Mouse (Mus musculus) CH12.LX (cell line): ENCODE measurements around the gene Rab12. TPM values are rescaled to one million over a fixed set of nuclear protein-coding genes. Genes with fewer than 3 reads are reported as not detected.

Experiments
- DNase-seq: peaks from one replicate; pipeline ENCODE4 v3.0.0-alpha.2; 2013; ENCODE audit errors: extremely low read depth
- H3K27ac ChIP-seq: 2 replicates; pipeline ENCODE4 v1.5.1; 2012; ENCODE audit warnings: low read depth, mild to moderate bottlenecking, control low read depth, moderate library complexity; ENCODE audit not compliant: insufficient read depth
- H3K27me3 ChIP-seq: replicated peaks from 2 replicates; pipeline ENCODE3; 2012; ENCODE audit warnings: inconsistent platforms
- H3K36me3 ChIP-seq, 2 experiments: replicated peaks in 1 of 2; 2 replicates each; pipeline versions ENCODE3 to v1.6.1; 2012; ENCODE audit warnings: inconsistent platforms in 1 of 2, low read length in 1 of 2, mild to moderate bottlenecking in 1 of 2, mixed read lengths in 1 of 2, moderate library complexity in 1 of 2; ENCODE audit not compliant: control insufficient read depth in 1 of 2, insufficient read depth in 1 of 2
- H3K4me1 ChIP-seq, 2 experiments: 2 replicates each; pipeline ENCODE4 v1.6.1; 2012; ENCODE audit warnings: inconsistent platforms in 1 of 2, moderate library complexity in 1 of 2; ENCODE audit not compliant: insufficient read depth in 2 of 2, control insufficient read depth in 1 of 2
- H3K4me2 ChIP-seq: 2 replicates; pipeline ENCODE4 v1.6.1; 2012; ENCODE audit warnings: low read depth, mild to moderate bottlenecking, control low read depth; ENCODE audit not compliant: poor library complexity, insufficient read depth, severe bottlenecking
- H3K4me3 ChIP-seq, 3 experiments: fragments of 150-350 bp in 1 of 3; sonication (generic) in 1 of 3; replicated peaks in 1 of 3; 2 replicates each; pipeline versions ENCODE3 to v1.5.1; 2011 to 2012; ENCODE audit warnings: low read depth in 2 of 3, low read length in 2 of 3, mild to moderate bottlenecking in 2 of 3, moderate library complexity in 2 of 3, control low read depth in 1 of 3, improper control_type of control experiment in 1 of 3, inconsistent platforms in 1 of 3, mixed read lengths in 1 of 3; ENCODE audit not compliant: poor library complexity in 1 of 3
- H3K79me2 ChIP-seq: replicated peaks from 2 replicates; pipeline ENCODE4 v1.6.1; 2012; ENCODE audit warnings: mild to moderate bottlenecking, moderate library complexity; ENCODE audit not compliant: control insufficient read depth, poor library complexity, insufficient read depth, severe bottlenecking; ENCODE audit errors: extremely low read depth
- H3K9ac ChIP-seq: 2 replicates; pipeline ENCODE4 v1.6.1; 2012; ENCODE audit warnings: low read depth, mild to moderate bottlenecking, control low read depth, moderate library complexity; ENCODE audit not compliant: insufficient read depth
- H3K9me3 ChIP-seq: replicated peaks from 2 replicates; pipeline ENCODE3; 2012; ENCODE audit warnings: low read length, inconsistent platforms, mixed read lengths
- BHLHE40 ChIP-seq: IDR thresholded peaks from 2 replicates; pipeline ENCODE4 v1.6.1; 2011; ENCODE audit warnings: mild to moderate bottlenecking, low read depth, low read length, improper control_type of control experiment
- CHD1 ChIP-seq: IDR thresholded peaks from 2 replicates; pipeline ENCODE4 v1.6.1; 2012; ENCODE audit warnings: low read depth, low read length, improper control_type of control experiment, inconsistent platforms
- CHD2 ChIP-seq: IDR thresholded peaks from 2 replicates; pipeline ENCODE4 v1.6.1; 2011; ENCODE audit warnings: low read length, improper control_type of control experiment
- ELF1 ChIP-seq: IDR thresholded peaks from 2 replicates; pipeline ENCODE4 v1.6.1; 2014; ENCODE audit warnings: low read depth, mild to moderate bottlenecking, inconsistent platforms, low read length, improper control_type of control experiment
- EP300 ChIP-seq: IDR thresholded peaks from 2 replicates; pipeline ENCODE4 v1.6.1; 2011; ENCODE audit warnings: low read length, improper control_type of control experiment
- GABPA ChIP-seq: IDR thresholded peaks from 2 replicates; pipeline ENCODE4 v1.6.1; 2012; ENCODE audit warnings: low read depth, low read length, improper control_type of control experiment, inconsistent platforms; ENCODE audit not compliant: insufficient replicate concordance
- HCFC1 ChIP-seq: IDR thresholded peaks from 2 replicates; pipeline ENCODE4 v1.6.1; 2012; ENCODE audit warnings: low read depth, mild to moderate bottlenecking, inconsistent platforms, low read length, improper control_type of control experiment
- JUN ChIP-seq: IDR thresholded peaks from 2 replicates; pipeline ENCODE4 v1.6.1; 2011; ENCODE audit warnings: low read depth, mild to moderate bottlenecking, low read length, improper control_type of control experiment, moderate library complexity; ENCODE audit not compliant: insufficient read depth
- JUND ChIP-seq: conservative IDR thresholded peaks from 2 replicates; pipeline ENCODE4 v1.6.1; 2011; ENCODE audit warnings: low read depth, low read length, improper control_type of control experiment
- KAT2A ChIP-seq: IDR thresholded peaks from 2 replicates; pipeline ENCODE4 v1.6.1; 2012; ENCODE audit warnings: low read length, improper control_type of control experiment, inconsistent platforms; ENCODE audit not compliant: insufficient replicate concordance
- MAFK ChIP-seq: IDR thresholded peaks from 2 replicates; pipeline ENCODE4 v1.6.1; 2011; ENCODE audit warnings: low read length, improper control_type of control experiment; ENCODE audit not compliant: insufficient replicate concordance
- MAX ChIP-seq: IDR thresholded peaks from 2 replicates; pipeline ENCODE4 v1.6.1; 2011; ENCODE audit warnings: low read length, improper control_type of control experiment
- MAZ ChIP-seq: IDR thresholded peaks from 2 replicates; pipeline ENCODE4 v1.6.1; 2012; ENCODE audit warnings: low read depth, mild to moderate bottlenecking, inconsistent platforms, low read length, improper control_type of control experiment, moderate library complexity
- NELFE ChIP-seq: IDR thresholded peaks from 2 replicates; pipeline ENCODE4 v1.6.1; 2011; ENCODE audit warnings: low read depth, low read length, improper control_type of control experiment
- NRF1 ChIP-seq: IDR thresholded peaks from 2 replicates; pipeline ENCODE4 v1.6.1; 2014; ENCODE audit warnings: low read depth, mild to moderate bottlenecking, inconsistent platforms, low read length, improper control_type of control experiment, moderate library complexity
- PAX5 ChIP-seq: IDR thresholded peaks from 2 replicates; pipeline ENCODE4 v1.6.1; 2012; ENCODE audit warnings: low read length, inconsistent platforms, mixed read lengths
- POLR2AphosphoS2 ChIP-seq: IDR thresholded peaks from 2 replicates; pipeline ENCODE4 v1.6.1; 2011; ENCODE audit warnings: low read depth, low read length, improper control_type of control experiment
- SIN3A ChIP-seq: IDR thresholded peaks from 2 replicates; pipeline ENCODE4 v1.6.1; 2012; ENCODE audit warnings: low read length, improper control_type of control experiment, inconsistent platforms
- SMC3 ChIP-seq: IDR thresholded peaks from 2 replicates; pipeline ENCODE4 v1.6.1; 2011; ENCODE audit warnings: low read depth, low read length, improper control_type of control experiment
- TBP ChIP-seq: conservative IDR thresholded peaks from 2 replicates; pipeline ENCODE4 v1.6.1; 2011; ENCODE audit warnings: low read depth, low read length, improper control_type of control experiment
- TCF12 ChIP-seq: IDR thresholded peaks from 2 replicates; pipeline ENCODE4 v1.6.1; 2014; ENCODE audit warnings: low read depth, mild to moderate bottlenecking, inconsistent platforms, low read length, improper control_type of control experiment
- UBTF ChIP-seq: IDR thresholded peaks from 2 replicates; pipeline ENCODE4 v1.6.1; 2012; ENCODE audit warnings: low read depth, mild to moderate bottlenecking, inconsistent platforms, low read length, improper control_type of control experiment, moderate library complexity
- USF1 ChIP-seq: IDR thresholded peaks from 2 replicates; pipeline ENCODE4 v1.6.1; 2014; ENCODE audit warnings: low read depth, mild to moderate bottlenecking, inconsistent platforms, low read length, improper control_type of control experiment
- USF2 ChIP-seq: conservative IDR thresholded peaks from 2 replicates; pipeline ENCODE4 v1.6.1; 2011; ENCODE audit warnings: low read depth, low read length, improper control_type of control experiment
- ZC3H11A ChIP-seq: IDR thresholded peaks from 2 replicates; pipeline ENCODE4 v1.6.1; 2012; ENCODE audit warnings: low read depth, mild to moderate bottlenecking, inconsistent platforms, low read length, improper control_type of control experiment
- ZMIZ1 ChIP-seq: IDR thresholded peaks from 2 replicates; pipeline ENCODE4 v1.6.1; 2012; ENCODE audit warnings: low read depth, mild to moderate bottlenecking, inconsistent platforms, low read length, improper control_type of control experiment
- ZNF384 ChIP-seq: IDR thresholded peaks from 2 replicates; pipeline ENCODE4 v1.6.1; 2012; ENCODE audit warnings: low read depth, low read length, improper control_type of control experiment, inconsistent platforms
- dilution Hi-C: fragments of 300-500 bp; cut with MboI; formaldehyde crosslinking; loops from 2 replicates; pipeline ENCODE4 v1.14.3; 2020; ENCODE audit warnings: low sequenced_read_pairs; ENCODE audit not compliant: extremely low pct_unique_long_range_greater_than_20kb, extremely low pct_ligation_motif_present
- in situ Hi-C: fragments of 300-500 bp; cut with MboI; formaldehyde crosslinking; loops from 3 replicates; pipeline ENCODE4 v1.14.3; 2019; ENCODE audit warnings: low sequenced_read_pairs, low pct_ligation_motif_present, low pct_unique_long_range_greater_than_20kb, mixed read lengths
- polyA plus RNA-seq: library from polyadenylated mRNA; unstranded; fragments of >175 nt; gene quantifications from 2 replicates; pipeline ENCODE4 v1.2.1, GENCODE M21; 2012; ENCODE audit warnings: low read depth; ENCODE audit not compliant: insufficient read length
- total RNA-seq, 2 experiments: library from RNA; depleted of rRNA; stranded (reverse); fragments of 300-350 nt in 1 of 2; fragments of >200 nt in 1 of 2; gene quantifications; 2 replicates each; pipeline ENCODE4 v1.2.3; 2012 to 2014

The Rab12 gene
- total and polyA plus RNA-seq, 3 experiments: 8.4 to 17.1 (median 13.5) TPM

GRCm38 (mm10) chr17:66448421-66449405 lies 70.8 kb downstream of the Rab12 start:
- Histone ChIP-seq H3K27me3 (no peaks in the 10 kb centered on the region), H3K4me3 (no peak overlapping the region), H3K27ac (no peak overlapping the region)
- no peak for TF ChIP-seq CHD2
- TF ChIP-seq NRF1: no peak
- TF ChIP-seq JUND: no peak
- TF ChIP-seq TCF12: no peak
- TF ChIP-seq MAFK: no peak
- no peak for TF ChIP-seq PAX5
- TF ChIP-seq BHLHE40: no peak
- TF ChIP-seq ELF1: no peak
- TF ChIP-seq USF1: no peak
- TF ChIP-seq MAX: no peak
- TF ChIP-seq TBP: no peak
- TF ChIP-seq SMC3: no peak
- no peak for TF ChIP-seq POLR2AphosphoS2
- no peak for TF ChIP-seq USF2
- no peak for TF ChIP-seq NELFE
- no peak for TF ChIP-seq KAT2A
- TF ChIP-seq MAZ: no peak
- TF ChIP-seq, all 38 proteins: peak for 0
- no peak for DNase-seq
- no peak overlapping the region for H3K9ac ChIP-seq
- H3K36me3 ChIP-seq: no peaks in the 10 kb centered on the region
- no peaks in the 10 kb centered on the region for H3K79me2 ChIP-seq
- H3K4me1 ChIP-seq: no peaks in the 10 kb centered on the region
- dilution Hi-C loops: no loop called here
- in situ Hi-C loops: no loop called here
- H3K9me3 ChIP-seq: peaks cover 69% of the 10 kb centered on the region
- H3K4me2 ChIP-seq: no peak overlapping the region

GRCm38 (mm10) chr17:66447978-66448377 lies 71.6 kb downstream of the Rab12 start:
- Histone ChIP-seq H3K4me1 (no peaks in the 10 kb centered on the region), H3K9me3 (peaks cover 68% of the 10 kb centered on the region), H3K9ac (no peak overlapping the region), H3K27ac (no peak overlapping the region), H3K36me3 (no peaks in the 10 kb centered on the region), H3K79me2 (no peaks in the 10 kb centered on the region), H3K4me2 (no peak overlapping the region), H3K27me3 (no peaks in the 10 kb centered on the region), H3K4me3 (no peak overlapping the region)
- TF ChIP-seq TCF12 (no peak), UBTF (no peak), GABPA (no peak), KAT2A (no peak), CHD1 (no peak), ZC3H11A (no peak), NRF1 (no peak), MAX (no peak), NELFE (no peak), JUN (no peak), HCFC1 (no peak), EP300 (no peak), TBP (no peak), PAX5 (no peak), ZNF384 (no peak), JUND (no peak), USF2 (no peak), SMC3 (no peak), ZMIZ1 (no peak), SIN3A (no peak)
- in situ Hi-C loops: no loop called here
- dilution Hi-C loops: no loop called here
- no peak for DNase-seq
